Comparison of ENCODE assay signal across 10 mouse cellular contexts in genomic region chr1:74015513-74016234, GRCm38 (mm10).
DNase-seq lines count a peak whose midpoint lies in the region; ATAC-seq and TF ChIP-seq lines count a peak whose summit lies in the region.
"Had no signal": no experiment of that assay in that cellular context is flagged by ENCODE, and none has a peak within 500 bp of the region (broad histone marks: within the 10 kb centered on the region; RNA-seq: fewer than 3 reads in every experiment).

No protein-coding gene starts in this region.

- WGBS in heart, postnatal 0 days, result 32% methylated on average over 8 of the region's 8 CpGs
- 54% methylated on average over 8 of the region's 8 CpGs for WGBS in limb, embryonic 11.5 days

- no peak overlapping the region for H3K4me3 ChIP-seq in heart, postnatal 0 days (ENCODE audit: low read depth, low read length)
- no peak overlapping the region for H3K4me3 ChIP-seq in limb, embryonic 11.5 days (ENCODE audit: low read depth, low read length)
- H3K4me3 ChIP-seq: forebrain, embryonic 15.5 days; midbrain, embryonic 15.5 days had no signal

- H3K27ac ChIP-seq in heart, postnatal 0 days (ENCODE audit: low read depth), result peak overlapping the region; percentile 93
- H3K27ac ChIP-seq in limb, embryonic 11.5 days (replicated peaks; ENCODE audit: low read depth, low read length), result peak overlapping the region; percentile 25; the same call in 1 of the 2 replicates
- H3K27ac ChIP-seq: forebrain, embryonic 15.5 days; midbrain, embryonic 15.5 days had no signal

- TF ChIP-seq EP300 in heart, postnatal 0 days (IDR thresholded peaks at IDR 0.05; ENCODE audit: low read depth), result no peak

- no peaks in the 10 kb centered on the region for H3K9me3 ChIP-seq in heart, postnatal 0 days (replicated peaks; ENCODE audit: control insufficient read depth, low read length)
- H3K9me3 ChIP-seq in limb, embryonic 11.5 days (ENCODE audit: control insufficient read depth, low read length), result no peaks in the 10 kb centered on the region
- H3K9me3 ChIP-seq: forebrain, embryonic 15.5 days; midbrain, embryonic 15.5 days had no signal

- no peaks in the 10 kb centered on the region for H3K27me3 ChIP-seq in heart, postnatal 0 days (ENCODE audit: control insufficient read depth, insufficient read depth, low read length)
- H3K27me3 ChIP-seq in limb, embryonic 11.5 days (ENCODE audit: control insufficient read depth, insufficient read depth, low read length), result no peaks in the 10 kb centered on the region
- H3K27me3 ChIP-seq: forebrain, embryonic 15.5 days; midbrain, embryonic 15.5 days had no signal

- H3K4me1 ChIP-seq in heart, postnatal 0 days (ENCODE audit: control insufficient read depth, insufficient read depth), result peaks cover 54% of the 10 kb centered on the region
- H3K4me1 ChIP-seq in limb, embryonic 11.5 days (ENCODE audit: control insufficient read depth, insufficient read depth, low read length), result peaks cover 23% of the 10 kb centered on the region
- H3K4me1 ChIP-seq: forebrain, embryonic 15.5 days; midbrain, embryonic 15.5 days had no signal

- ATAC-seq in heart, postnatal 0 days (ENCODE audit: insufficient read depth, low read depth), result no peak
- ATAC-seq in limb, embryonic 11.5 days (ENCODE audit: insufficient number of reproducible peaks, low FRiP score, low TSS enrichment, low read depth), result no peak
- ATAC-seq: forebrain, embryonic 15.5 days; midbrain, embryonic 15.5 days had no signal

- no peak for TF ChIP-seq CTCF in heart, postnatal 0 days (IDR thresholded peaks at IDR 0.05; ENCODE audit: low read depth)

- DNase-seq in ovary, postnatal 36 days (ENCODE audit: low spot score), result peak; percentile 32
- DNase-seq in ovary, adult 18-20 months (ENCODE audit: low spot score), result no peak
- DNase-seq in heart, postnatal 0 days (ENCODE audit: low spot score), result no peak
- no peak for DNase-seq in limb, embryonic 11.5 days (ENCODE audit: low spot score)
- DNase-seq in layer of hippocampus, postnatal 25 days (ENCODE audit: extremely low spot score in 1 of 2, low spot score in 1 of 2), result no peak
- DNase-seq in embryo, embryonic 10.5 days (ENCODE audit: low spot score), result no peak
- no peak for DNase-seq in cerebellum, adult 11 months
- no peak for DNase-seq in layer of hippocampus, adult 18-20 months (ENCODE audit: low spot score in 2 of 2)

- peak overlapping the region; percentile 40 for H3K9ac ChIP-seq in heart, postnatal 0 days (replicated peaks; ENCODE audit: low read depth, low read length)
- no peak overlapping the region for H3K9ac ChIP-seq in limb, embryonic 11.5 days (ENCODE audit: low read length)
- H3K9ac ChIP-seq: forebrain, embryonic 15.5 days; midbrain, embryonic 15.5 days had no signal

- H3K4me2 ChIP-seq in heart, postnatal 0 days (ENCODE audit: low read depth, low read length), result no peak overlapping the region
- H3K4me2 ChIP-seq in limb, embryonic 11.5 days (ENCODE audit: low read depth, severe bottlenecking), result no peak overlapping the region
- H3K4me2 ChIP-seq: forebrain, embryonic 15.5 days; midbrain, embryonic 15.5 days had no signal

- H3K36me3 ChIP-seq in heart, postnatal 0 days (replicated peaks; ENCODE audit: control insufficient read depth, insufficient read depth, low read length), result peaks cover 12% of the 10 kb centered on the region
- no peaks in the 10 kb centered on the region for H3K36me3 ChIP-seq in limb, embryonic 11.5 days (ENCODE audit: control insufficient read depth, insufficient read depth, low read length)
- H3K36me3 ChIP-seq: forebrain, embryonic 15.5 days; midbrain, embryonic 15.5 days had no signal
